Mouse (Mus musculus) heart, postnatal 14 days (tissue): ENCODE measurements at regions not wholly inside any gene's neighbourhood (a gene's known extent, or its start where the extent isn't known, plus 50 kb on each side); places are given as distances from the start of the nearest gene placed in this dataset.
A peak's percentile ranks its signal among the peaks of the same experiment; 100 is the strongest.
"Not testable (repeated sequence)": the region's sequence is repeated elsewhere in the genome, so short reads cannot be mapped to it uniquely, and the experiment has no call there.

Experiments
- DNase-seq, 2 experiments: peaks; one replicate each; pipeline ENCODE4 v3.0.0; 2021 to 2022
- intact Hi-C: fragments of 180-260 bp; cut with DNase I; formaldehyde crosslinking; loops from one replicate; pipeline ENCODE4 v1.15.1; 2025

DNA sequence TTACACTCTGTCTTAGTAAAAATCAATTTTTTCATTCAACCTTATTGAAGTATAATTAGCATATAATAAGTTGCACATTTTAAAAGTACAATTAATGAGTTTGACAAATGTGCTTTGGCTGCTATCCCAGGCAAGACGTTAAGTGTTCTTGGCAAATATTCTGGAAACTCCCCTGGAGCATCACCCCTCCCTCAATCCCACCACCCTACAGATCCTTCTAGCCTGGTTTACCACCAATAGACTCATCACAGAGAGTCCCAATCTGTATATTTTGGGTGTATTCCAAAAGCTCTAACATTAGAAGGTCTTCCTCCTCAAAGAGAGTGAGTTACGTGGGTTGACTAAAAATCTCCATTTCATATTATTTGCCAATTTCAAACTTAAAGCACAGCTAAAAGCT lies 278.5 kb downstream of the Car8 start:
- intact Hi-C loops, result no loop called here
- no peak for DNase-seq

DNA sequence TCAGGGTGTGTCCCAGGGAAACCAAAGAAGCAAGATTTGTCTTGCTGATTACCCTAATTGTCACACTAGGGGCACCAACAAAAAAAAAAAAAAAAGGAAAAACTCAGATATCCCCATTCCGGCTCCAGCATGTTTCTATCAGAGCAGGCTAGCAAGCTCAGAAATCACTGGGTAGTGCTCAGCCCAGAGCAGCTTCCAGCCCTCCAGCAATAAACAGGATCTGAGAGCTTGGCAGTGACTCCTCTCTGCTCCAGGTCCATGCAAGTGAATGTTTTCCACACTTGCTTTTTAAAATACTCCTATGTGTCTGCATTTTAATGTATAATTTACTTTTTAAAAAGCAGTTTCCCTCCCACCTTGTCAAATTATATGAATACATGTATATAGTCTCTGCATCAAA lies 290.8 kb downstream of the Car8 start:
- intact Hi-C loops, result no loop called here
- DNase-seq, result no peak

DNA sequence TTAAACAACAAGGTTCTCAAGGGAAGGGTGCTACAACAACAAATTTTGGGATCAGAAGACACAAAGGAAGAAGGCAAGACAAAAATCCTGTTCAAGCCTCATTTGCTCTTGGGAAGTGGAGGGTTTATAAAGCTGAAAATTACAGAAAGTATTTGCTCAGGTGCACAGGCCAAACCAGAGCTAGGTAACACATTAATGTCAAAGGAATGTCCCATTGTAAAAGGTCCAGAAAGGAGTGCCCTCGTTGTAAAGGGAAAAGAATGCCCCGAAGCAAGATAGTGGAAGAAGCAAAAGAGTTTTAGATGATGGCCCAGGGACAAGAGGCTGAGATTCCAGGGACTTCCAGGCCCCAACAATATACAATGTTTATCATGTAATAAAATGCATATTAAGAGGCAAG lies 317.3 kb downstream of the Car8 start:
- intact Hi-C loops, result no loop called here
- no peak for DNase-seq

DNA sequence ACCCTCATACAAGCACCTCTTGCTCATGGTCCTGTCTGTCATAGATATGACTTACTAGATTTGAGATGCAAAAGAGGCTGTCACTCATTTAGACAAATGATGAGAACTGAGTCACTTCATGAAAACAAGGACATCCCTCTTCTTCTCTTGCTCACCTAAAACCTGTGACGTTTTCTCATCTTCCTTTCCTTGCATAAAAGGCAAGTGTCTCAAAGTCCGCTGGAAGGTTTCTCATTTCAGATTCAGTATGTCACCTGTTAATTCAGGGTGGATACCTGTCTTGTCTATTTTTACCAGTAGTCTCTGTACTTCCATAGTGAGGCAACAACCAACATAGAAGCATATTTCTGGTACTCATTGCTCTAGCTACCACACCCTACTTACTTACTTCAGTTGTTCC lies 325.6 kb downstream of the Car8 start:
- intact Hi-C loops, result no loop called here

DNA sequence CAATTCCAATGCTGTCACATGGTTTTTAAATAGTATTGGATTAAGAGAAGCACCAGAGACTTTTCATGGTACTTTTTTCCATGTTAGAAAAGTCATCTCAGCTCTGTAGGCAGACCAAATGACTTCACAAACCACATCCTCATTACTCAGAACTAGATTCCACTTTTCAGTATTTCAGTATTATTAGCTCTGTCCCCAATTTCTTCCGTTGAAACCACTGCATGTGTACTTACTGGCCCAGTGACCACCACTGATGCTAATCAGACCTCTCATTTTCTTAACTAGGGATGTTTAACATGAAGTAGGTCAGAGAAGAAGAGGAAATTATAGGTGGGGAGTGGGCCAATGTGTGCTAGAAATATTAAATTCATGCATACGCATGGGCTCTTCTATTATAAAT lies 326.2 kb downstream of the Car8 start:
- no peak for DNase-seq
- intact Hi-C loops, result no loop called here

More for the DNA sequence above, 325.6 kb downstream of the Car8 start:
- no peak for DNase-seq

DNA sequence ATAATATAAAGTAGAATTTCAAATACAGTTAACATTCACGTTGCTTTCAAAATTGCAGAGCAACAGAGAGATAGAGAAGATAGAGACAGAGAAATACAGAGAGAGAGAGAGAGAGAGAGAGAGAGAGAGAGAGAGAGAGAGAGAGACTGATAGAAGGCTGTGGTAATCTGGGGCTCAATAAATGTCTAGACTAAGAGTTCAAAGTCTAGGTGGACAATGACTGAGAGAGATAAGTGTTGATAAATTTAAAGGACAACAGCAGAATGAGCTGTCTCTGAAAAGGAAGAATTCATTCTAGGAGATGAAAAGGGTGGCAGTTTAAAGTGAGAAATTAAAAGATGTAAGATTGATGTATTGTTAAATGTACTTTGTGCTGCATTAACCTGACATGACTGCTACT lies 335.7 kb downstream of the Car8 start:
- no peak for DNase-seq
- intact Hi-C loops, result no loop called here

DNA sequence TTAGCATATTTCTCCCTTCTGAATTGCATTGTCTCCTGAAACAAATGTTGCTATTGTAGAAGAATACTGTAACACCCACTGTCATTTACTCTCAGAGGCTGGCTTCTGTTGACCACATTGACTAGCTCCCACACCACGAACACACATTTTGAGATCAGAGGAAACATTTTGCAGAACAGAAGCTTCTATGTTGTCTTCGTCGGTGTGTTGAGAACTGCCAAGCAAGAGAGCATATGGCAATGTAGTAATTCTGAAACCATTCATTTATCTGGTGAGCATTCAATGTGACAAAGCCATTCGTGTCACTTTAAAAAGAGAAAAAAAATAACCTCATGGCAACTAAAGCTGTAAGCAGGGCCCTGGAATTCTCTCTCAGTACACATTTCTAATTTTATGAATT lies 343.9 kb downstream of the Car8 start:
- intact Hi-C loops, result no loop called here

DNA sequence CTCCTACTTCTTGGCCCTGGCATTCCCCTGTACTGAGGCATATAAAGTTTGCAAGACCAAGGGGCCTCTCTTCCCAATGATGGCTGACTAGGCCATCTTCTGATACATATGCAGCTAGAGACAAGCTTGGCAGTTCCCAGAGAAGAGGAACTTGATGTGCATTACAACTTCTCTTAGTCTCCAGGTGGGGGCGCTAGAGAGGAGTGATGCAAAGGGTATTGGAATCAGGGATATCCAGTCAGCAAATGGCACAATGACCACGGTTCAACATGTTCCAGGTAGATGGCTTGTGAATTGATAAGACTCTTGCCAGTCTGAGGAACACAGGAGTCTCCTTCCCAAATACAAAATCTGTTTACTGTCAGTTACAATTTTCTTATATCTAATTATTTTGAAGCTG lies 347.7 kb downstream of the Car8 start:
- DNase-seq, result no peak
- intact Hi-C loops, result no loop called here

More for the DNA sequence above, 343.9 kb downstream of the Car8 start:
- no peak for DNase-seq

DNA sequence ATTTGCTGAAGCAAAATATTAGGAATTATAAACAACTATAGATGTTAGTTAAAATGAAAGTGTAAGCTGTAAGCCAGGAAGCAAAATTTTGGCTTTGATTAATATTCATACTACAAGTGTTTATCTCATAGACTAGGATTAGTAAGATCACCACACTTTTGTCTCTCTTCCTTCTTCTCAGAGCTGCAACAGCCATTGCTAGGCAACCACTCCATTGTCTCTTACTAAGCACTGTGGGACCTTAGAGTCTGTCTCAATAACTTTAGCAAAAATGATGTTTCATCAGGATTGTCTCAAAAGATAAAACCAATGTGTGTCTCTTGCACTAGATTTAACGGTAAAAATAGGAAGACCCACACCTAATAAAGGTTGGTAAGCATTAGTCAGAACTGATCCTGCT lies 384.3 kb downstream of the Car8 start:
- intact Hi-C loops, result loop anchor here (5.0 kb wide), 1 partner anchor 1292 kb away; no protein-coding TSS in a partner anchor
- DNase-seq, result no peak

DNA sequence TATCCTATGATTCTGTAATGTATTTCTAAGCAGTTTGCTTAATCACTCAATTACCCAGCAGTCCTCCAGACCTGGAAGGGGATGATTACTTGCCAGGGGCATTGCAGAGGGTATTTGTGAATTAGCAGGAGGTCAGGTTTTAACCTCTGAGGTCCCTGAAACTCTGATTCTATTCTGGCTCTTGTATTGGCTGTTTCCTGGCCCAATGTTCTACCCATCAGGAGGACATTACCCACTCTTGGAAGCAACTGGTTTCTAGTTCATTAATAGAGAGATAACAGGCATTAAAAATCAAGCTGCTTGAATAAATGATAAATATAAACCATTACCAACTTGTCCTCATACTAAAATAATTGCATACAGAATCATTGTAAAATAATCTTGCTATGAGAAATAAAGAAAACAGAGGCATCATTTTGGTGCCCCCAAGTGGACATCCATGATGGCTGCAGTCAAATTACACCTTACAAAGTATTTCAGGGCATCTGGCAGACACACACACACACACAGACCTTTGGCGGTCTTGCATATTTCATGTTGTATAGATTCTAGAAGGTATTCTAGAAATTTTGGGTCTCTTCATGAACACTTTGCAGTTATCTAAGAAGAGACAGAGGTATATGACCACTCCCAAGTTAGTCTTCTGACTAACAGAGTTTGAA lies 385.6 kb downstream of the Car8 start:
- peak; percentile 10 to 51 for DNase-seq
- intact Hi-C loops, result loop anchor here (1.0 to 5.0 kb wide), 2 partner anchors 1165 to 1291 kb away; no protein-coding TSS in a partner anchor

DNA sequence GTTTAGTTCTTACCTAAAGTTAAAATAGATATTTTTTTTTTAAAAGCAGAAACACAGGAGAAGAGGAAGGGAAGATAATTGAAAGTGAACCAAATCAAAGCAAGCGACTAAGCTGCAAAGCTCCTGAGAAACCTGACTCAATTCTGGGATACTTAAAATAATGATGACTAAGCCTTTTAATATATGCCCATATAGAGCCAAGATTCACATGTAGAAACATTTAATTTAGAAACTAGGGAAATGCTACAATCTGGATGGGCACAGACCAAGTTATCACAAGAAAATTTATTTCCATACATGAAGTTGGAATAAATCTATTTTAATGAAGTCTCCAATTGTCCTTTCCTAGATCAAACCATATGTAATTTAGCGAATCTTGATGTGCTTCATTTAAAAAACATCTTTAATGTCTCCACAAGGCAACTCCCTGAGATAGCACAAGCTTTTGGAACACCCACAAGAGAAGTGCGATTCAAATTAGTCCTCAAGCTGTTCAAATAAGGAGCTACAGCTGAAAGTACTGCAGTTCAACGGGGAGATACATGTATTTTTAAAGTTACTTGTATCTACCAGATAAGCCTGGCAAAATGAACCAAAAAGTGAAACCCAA lies 386.7 kb downstream of the Car8 start:
- no peak for DNase-seq
- intact Hi-C loops, result loop anchor here (5.0 kb wide), 1 partner anchor 1290 kb away; no protein-coding TSS in a partner anchor

DNA sequence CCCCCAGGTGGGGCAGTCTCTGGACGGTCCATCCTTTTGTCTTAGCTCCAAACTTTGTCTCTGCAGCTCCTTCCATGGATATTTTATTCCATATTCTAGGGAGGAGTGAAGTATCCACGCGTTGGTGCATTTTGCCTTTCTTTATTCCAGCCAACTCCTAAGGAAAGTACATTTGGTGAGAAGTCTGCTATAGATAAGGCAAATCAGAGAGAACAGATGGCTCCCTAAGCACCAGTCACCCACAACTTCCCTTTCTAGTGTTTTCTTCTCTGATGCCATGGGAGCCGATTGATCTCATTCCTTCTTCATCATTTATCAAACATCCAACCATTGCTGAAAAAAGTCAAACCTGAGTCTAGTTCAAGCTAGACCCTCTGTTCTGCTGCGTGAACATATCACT lies 391.4 kb downstream of the Car8 start:
- intact Hi-C loops, result no loop called here
- DNase-seq, result no peak

DNA sequence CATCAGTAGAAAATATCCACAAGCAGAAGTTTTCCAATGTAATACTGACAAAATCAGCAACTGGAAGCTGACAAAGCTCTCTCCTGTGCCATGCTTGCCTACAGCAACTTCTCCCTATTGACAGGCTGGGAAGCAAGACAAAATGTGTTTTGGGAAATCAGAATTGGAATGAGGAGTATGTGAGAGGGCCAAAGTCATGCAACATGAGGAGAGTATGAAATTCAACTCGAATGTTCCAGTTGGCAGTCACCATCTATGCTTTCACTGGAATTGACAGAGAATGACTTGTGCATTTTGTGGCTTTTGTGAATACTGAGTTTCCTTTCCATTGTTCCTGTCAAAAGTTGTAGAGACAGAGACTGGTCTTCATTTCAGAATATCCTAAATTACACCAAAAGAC lies 409.7 kb downstream of the Car8 start:
- no peak for DNase-seq
- intact Hi-C loops, result no loop called here

DNA sequence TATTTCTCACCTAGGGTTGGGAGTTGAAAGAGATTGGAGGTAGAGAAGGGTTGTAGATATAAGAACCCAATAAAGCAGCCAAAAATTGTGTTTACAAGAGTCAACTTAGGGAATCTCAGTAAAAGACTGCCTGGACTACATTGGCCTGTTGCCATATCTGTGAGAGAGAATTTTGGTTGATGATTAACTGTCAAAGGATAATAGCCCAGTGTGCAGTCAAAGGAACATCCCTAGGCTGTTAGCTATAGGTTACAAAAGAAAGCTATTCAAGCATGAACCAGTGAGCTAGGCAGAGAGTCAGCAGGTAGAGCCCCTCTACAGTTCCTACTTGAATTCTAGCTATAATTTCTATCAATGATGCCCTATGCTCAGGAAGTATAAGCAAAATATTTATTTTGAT lies 419.0 kb downstream of the Car8 start:
- no peak for DNase-seq
- intact Hi-C loops, result no loop called here

DNA sequence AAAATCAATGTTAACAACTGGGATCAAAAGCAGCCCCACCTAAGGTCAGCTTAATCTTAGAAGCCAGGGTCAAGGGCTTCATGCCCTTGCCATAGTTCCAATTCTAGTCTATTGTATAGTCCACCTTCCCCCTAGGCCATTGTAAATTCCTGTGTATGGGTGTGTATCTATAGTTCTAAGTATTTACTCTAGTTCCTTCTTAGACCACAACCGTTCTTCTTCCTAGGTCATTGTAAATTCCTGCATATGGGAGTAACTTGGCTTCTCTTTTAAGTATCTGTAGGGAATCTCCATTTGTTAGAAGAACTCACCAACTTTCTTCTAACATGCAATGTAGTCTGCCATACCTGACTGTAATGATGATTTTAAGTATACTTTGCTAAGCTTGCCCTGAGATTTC lies 461.1 kb downstream of the Car8 start:
- intact Hi-C loops, DNase-seq: not testable (repeated sequence)

DNA sequence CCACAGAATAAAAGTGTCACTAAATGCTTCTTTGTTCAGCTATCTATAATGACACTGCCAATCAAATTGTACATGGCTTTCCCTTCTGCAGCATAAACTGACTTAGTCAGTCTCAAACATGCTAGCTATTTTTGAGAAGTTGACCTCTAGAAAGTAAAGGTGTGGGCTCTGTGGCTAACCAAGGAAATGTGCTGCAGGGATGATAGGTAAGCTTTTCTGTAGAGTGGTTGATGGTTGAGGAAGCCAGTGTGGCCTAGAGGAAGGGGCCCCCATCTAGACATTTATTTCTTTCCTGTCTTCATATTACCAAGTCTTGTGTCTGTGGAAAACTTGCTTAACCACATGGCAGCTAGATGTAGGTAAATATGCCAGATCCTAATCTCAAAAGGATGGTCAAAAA lies 483.4 kb downstream of the Car8 start:
- intact Hi-C loops, result no loop called here
- no peak for DNase-seq

DNA sequence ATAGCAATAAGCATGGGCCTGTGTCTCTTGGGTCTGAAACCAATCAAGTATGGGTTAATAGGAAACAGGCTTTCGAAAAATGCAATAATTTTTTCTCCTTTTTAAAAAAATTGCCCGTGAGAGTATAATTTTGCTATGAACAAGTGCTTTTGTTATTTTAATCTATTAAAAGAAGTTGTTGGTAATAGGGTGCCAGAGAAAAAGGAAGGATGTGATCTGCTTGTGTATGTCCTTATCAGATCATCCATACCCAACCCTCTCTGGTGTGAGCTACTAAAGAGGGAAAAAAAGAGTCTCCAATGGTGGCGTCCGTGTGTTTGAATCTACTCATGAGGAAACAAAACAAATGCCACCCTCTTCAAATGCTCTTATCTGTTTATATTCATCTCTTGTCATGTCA lies 484.9 kb downstream of the Car8 start:
- DNase-seq, result no peak
- intact Hi-C loops, result no loop called here

DNA sequence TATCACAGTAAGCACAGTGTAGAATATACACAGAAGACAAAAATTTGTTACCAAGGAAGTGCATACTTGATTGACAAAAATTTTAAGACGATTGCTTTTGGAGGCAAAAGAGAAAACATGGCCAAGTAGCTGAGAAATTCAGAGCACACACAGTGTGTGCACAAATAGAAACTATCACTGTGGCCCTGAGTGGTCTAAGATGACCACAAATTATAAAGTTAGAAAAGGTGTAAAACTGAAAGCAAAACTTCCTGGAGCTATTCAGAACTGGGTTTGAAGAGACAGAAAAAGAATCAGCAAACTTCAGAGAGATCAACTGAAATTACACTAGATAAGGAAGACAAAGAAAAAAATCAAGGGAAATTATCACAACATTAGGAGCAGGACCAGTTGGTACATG lies 487.6 kb downstream of the Car8 start:
- intact Hi-C loops, result no loop called here
- no peak for DNase-seq

DNA sequence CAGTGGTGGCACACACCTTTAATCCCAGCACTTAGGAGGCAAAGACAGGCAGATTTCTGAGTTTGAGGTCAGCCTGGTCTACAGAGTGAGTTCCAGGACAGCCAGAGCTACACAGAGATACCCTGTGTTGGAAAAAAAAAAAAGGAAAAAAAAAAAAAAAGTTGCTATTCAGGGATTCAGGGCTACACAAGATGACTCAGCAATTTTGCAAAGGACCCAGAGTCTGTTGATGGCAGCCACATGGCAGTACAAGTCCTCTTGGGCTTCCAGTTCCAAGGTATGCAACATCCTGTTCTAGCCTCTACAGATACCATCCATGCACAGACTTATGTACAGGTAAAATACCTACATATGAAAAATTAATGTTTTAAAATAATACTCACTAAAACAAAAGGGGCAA lies 515.9 kb downstream of the Car8 start:
- DNase-seq, result no peak
- intact Hi-C loops, result no loop called here

DNA sequence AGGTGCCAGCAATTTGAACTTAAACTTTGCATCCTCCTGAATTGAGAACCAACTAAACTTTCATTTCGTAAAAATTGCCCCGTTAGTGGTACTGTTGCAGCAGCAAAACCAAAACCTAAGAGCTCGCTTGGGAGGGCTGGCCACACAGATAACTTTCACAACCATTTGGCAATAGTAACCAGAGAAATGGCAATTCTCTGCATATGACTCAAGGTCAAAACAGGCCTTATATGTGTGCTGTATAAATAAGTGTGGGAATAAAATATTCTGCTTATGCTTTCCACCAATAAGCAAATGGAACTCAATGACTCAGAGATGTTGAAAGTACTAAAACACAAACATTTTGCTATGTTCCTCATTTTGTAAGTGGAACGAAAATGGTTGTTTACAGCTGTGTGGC lies 550.3 kb downstream of the Car8 start:
- intact Hi-C loops, result no loop called here
- no peak for DNase-seq

DNA sequence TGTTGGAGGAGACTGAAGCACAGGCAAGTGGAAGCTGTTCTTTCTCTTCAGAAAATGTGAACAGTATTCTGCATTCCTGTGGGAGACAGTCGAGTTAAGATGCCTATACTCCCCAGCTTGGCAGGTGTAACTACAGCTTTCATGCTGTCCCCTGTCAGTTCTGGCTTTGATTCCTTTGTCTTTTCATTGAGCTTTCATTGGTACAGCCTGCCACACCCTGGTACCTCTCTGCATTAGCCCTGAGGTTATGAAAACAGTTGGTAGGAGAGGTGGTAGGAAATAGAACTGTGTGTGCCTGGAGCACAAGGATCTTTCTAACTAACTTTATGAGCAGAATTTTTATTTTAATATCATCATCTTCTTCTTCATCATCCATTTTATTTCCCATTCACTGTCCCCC lies 551.6 kb downstream of the Car8 start:
- intact Hi-C loops, result no loop called here
- DNase-seq, result no peak

DNA sequence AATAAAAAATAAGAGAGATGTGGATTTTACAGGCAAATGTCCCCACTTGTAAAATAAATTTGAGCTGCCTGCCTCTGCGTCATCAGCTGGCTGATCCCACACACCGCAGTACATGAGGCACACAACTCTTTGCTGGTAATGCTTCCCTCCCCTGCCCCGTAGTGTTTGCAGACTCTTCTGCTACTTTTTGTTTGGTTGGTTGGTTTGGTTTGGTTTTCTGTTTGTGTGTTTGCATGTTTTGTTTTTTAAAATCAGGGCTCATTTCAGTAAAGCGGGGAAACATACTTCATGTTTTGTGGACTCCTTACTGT lies 568.1 kb downstream of the Car8 start:
- DNase-seq, result no peak
- intact Hi-C loops, result no loop called here
